In genomic region chr4:57607247-57607942, GRCm38 (mm10) we compare ENCODE assay signal across 8 mouse cellular contexts. TPM values are rescaled to one million over a fixed set of nuclear protein-coding genes. Genes with fewer than 3 reads are reported as not detected.
DNase-seq lines count a peak whose midpoint lies in the region; ATAC-seq lines count a peak whose summit lies in the region.

No protein-coding gene starts in this region.

- H3K9me3 ChIP-seq in hindbrain, embryonic 16.5 days (ENCODE audit: control insufficient read depth, low read length): no peaks in the 10 kb centered on the region

- H3K9ac ChIP-seq in hindbrain, embryonic 16.5 days (ENCODE audit: low read depth, low read length): no peak overlapping the region

- H3K27me3 ChIP-seq in hindbrain, embryonic 16.5 days (replicated peaks; ENCODE audit: control insufficient read depth, insufficient read depth, low read length): no peaks in the 10 kb centered on the region

- ATAC-seq in common myeloid progenitor, adult 5-6 weeks (replicated peaks; ENCODE audit: low read depth, poor library complexity, severe bottlenecking): peak; percentile 82
- ATAC-seq in hindbrain, embryonic 16.5 days: peak; percentile 83
- peak; percentile 66 for ATAC-seq in megakaryocyte progenitor cell, adult 5-6 weeks (replicated peaks; ENCODE audit: poor library complexity)
- no peak for ATAC-seq in megakaryocyte, adult 5-6 weeks (ENCODE audit: poor library complexity, severe bottlenecking)

- H3K27ac ChIP-seq in hindbrain, embryonic 16.5 days (ENCODE audit: low read depth, low read length): no peak overlapping the region

- H3K36me3 ChIP-seq in hindbrain, embryonic 16.5 days (ENCODE audit: control insufficient read depth, insufficient read depth, low read length): no peaks in the 10 kb centered on the region

- peaks cover 5% of the 10 kb centered on the region for H3K4me1 ChIP-seq in hindbrain, embryonic 16.5 days (ENCODE audit: control insufficient read depth, insufficient read depth, low read depth, low read length)

- peak; percentile 87 for DNase-seq in adrenal gland, adult 2 months
- peak; percentile 72 to 78 for DNase-seq in gastrocnemius, adult 8-10 months (ENCODE audit: low spot score in 2 of 2)
- peak; percentile 85 for DNase-seq in layer of hippocampus, postnatal 36 days
- peak; percentile 72 to 76 for DNase-seq in right cerebral cortex, postnatal 36 days (ENCODE audit: low spot score in 2 of 2)

- peak overlapping the region; percentile 36 for H3K4me2 ChIP-seq in hindbrain, embryonic 16.5 days (ENCODE audit: low read length)

- 0 out of 2 replicates have a peak overlapping the region, but pooled peaks have one; percentile 1 for H3K4me3 ChIP-seq in hindbrain, embryonic 16.5 days (ENCODE audit: low read length)

- 28% methylated on average over 22 of the region's 22 CpGs for WGBS in hindbrain, embryonic 16.5 days

RNA-seq across cellular contexts. Expression of gene Pakap, which starts 39.4 kb away (rescaled TPM):
- 10 to 100 TPM; 34.9 to 68.3 TPM for total RNA-seq in adrenal gland, adult 2 months (2021)
- 6.0 and 8.9 TPM in 2 replicates for polyA plus RNA-seq in adrenal gland, adult 2 months (2012; rRNA removed)
- not detected in 2 replicates for total RNA-seq in common myeloid progenitor, adult 5-6 weeks (2017)
- 1 to 10 TPM; 2.5 to 5.5 (median 3.9) TPM for total RNA-seq in gastrocnemius, adult 8-10 months (2022)
- 14.0 and 14.1 TPM in 2 replicates for polyA plus RNA-seq in hindbrain, embryonic 16.5 days (2015; fragmentation: Nextera tagmentation; extraction: Ambion mirVana)
- total RNA-seq in layer of hippocampus, postnatal 36 days (2021): 10 to 100 TPM; 18.3 to 23.7 TPM
- not detected in 2 replicates for total RNA-seq in megakaryocyte progenitor cell, adult 5-6 weeks (2015)
- not detected in 2 replicates for total RNA-seq in megakaryocyte progenitor cell, adult 5-6 weeks (2017)
- not detected in 2 replicates for total RNA-seq in megakaryocyte, adult 5-6 weeks (2015)
- total RNA-seq in megakaryocyte, adult 5-6 weeks (2017): not detected in 2 replicates
